Mouse (Mus musculus) ES-Bruce4 (cell line): ENCODE results near the gene Fgr. TPM values are rescaled to one million over a fixed set of nuclear protein-coding genes. Genes with fewer than 3 reads are reported as not detected.

Experiments used
- H3K27ac ChIP-seq: 2 replicates; pipeline ENCODE4 v1.5.1; 2012; ENCODE audit warnings: low read length, inconsistent platforms; ENCODE audit not compliant: insufficient read depth
- H3K27me3 ChIP-seq: 2 replicates; pipeline ENCODE4 v1.6.1; 2012; ENCODE audit warnings: mild to moderate bottlenecking, low read length, inconsistent platforms; ENCODE audit not compliant: control insufficient read depth, poor library complexity, insufficient read depth, severe bottlenecking
- H3K36me3 ChIP-seq: 2 replicates; pipeline ENCODE4 v1.6.1; 2012; ENCODE audit warnings: inconsistent platforms, mild to moderate bottlenecking, low read length, moderate library complexity; ENCODE audit not compliant: control insufficient read depth, poor library complexity, insufficient read depth, severe bottlenecking
- H3K4me1 ChIP-seq: one replicate; pipeline ENCODE4 v1.8.1; 2011; ENCODE audit warnings: low read length; ENCODE audit not compliant: control insufficient read depth, insufficient read depth
- H3K4me3 ChIP-seq: 2 replicates; pipeline ENCODE4 v1.5.1; 2011; ENCODE audit warnings: low read depth, mild to moderate bottlenecking, low read length
- H3K9ac ChIP-seq: 2 replicates; pipeline ENCODE4 v1.6.1; 2012; ENCODE audit warnings: low read depth, mild to moderate bottlenecking, inconsistent platforms; ENCODE audit not compliant: poor library complexity, severe bottlenecking
- H3K9me3 ChIP-seq: replicated peaks from 2 replicates; pipeline ENCODE4 v1.6.1; 2012; ENCODE audit warnings: mild to moderate bottlenecking, low read length, inconsistent platforms; ENCODE audit not compliant: control insufficient read depth, poor library complexity, insufficient read depth, severe bottlenecking
- CTCF ChIP-seq: IDR thresholded peaks from one replicate; pipeline ENCODE4 v1.8.1; 2011; ENCODE audit warnings: low read depth, low read length
- EP300 ChIP-seq: IDR thresholded peaks from 2 replicates; pipeline ENCODE4 v1.6.1; 2011; ENCODE audit warnings: low read depth, low read length; ENCODE audit not compliant: insufficient read depth
- POLR2A ChIP-seq: IDR thresholded peaks from one replicate; pipeline ENCODE4 v1.8.1; 2011; ENCODE audit warnings: low read length; ENCODE audit not compliant: insufficient read depth
- polyA plus RNA-seq: library from polyadenylated mRNA; stranded (reverse); fragments of >200 nt; gene quantifications from 2 replicates; pipeline ENCODE4 v1.2.4, GENCODE M21; 2011; ENCODE audit warnings: low read depth; ENCODE audit not compliant: missing spikeins, insufficient read depth, insufficient read length

The Fgr gene
- polyA plus RNA-seq, 1 experiment: 0.70 TPM

- no peaks in the 10 kb centered on the region for H3K36me3 ChIP-seq
- H3K27ac ChIP-seq: no peak overlapping the region
- H3K27me3 ChIP-seq: no peaks in the 10 kb centered on the region
- H3K9ac ChIP-seq: no peak overlapping the region
- peaks cover 20% of the 10 kb centered on the region for H3K4me1 ChIP-seq
- no peaks in the 10 kb centered on the region for H3K9me3 ChIP-seq
- TF ChIP-seq CTCF (no peak), EP300 (no peak), POLR2A (no peak)
- no peak overlapping the region for H3K4me3 ChIP-seq
Measured at GRCm38 (mm10) chr4:132979186-132979585, 5.3 kb downstream of the Fgr start.

GRCm38 (mm10) chr4:132981621-132982020, 7.7 kb downstream of the Fgr start:
- Histone ChIP-seq H3K9me3 (no peaks in the 10 kb centered on the region), H3K4me1 (peaks cover 15% of the 10 kb centered on the region), H3K4me3 (no peak overlapping the region), H3K27me3 (no peaks in the 10 kb centered on the region), H3K9ac (no peak overlapping the region), H3K27ac (no peak overlapping the region), H3K36me3 (no peaks in the 10 kb centered on the region)
- TF ChIP-seq EP300: no peak
- no peak for TF ChIP-seq CTCF
- no peak for TF ChIP-seq POLR2A

DNA sequence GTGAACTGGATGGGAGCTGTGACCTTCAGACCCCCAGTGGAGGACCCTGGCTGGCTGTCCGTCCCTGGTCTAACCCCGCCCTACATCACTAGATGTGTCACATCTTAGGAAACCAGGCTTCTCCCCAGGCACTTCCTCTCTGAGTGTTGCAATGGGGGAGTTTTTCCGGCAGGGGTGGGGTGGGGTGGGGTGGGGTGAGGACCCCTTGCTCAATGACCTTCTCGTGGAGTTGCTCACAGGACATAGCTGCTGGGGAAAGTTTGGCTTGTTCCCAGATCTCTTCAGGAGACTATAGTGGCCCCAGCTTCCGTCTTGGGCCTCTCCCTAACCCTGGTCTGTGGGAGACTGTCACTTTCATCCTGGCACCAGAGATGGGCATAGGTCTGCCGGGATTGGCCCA, 9.1 kb downstream of the Fgr start:
- Histone ChIP-seq H3K4me3 (no peak overlapping the region), H3K9me3 (no peaks in the 10 kb centered on the region), H3K4me1 (peaks cover 8% of the 10 kb centered on the region), H3K9ac (no peak overlapping the region), H3K36me3 (no peaks in the 10 kb centered on the region), H3K27me3 (no peaks in the 10 kb centered on the region), H3K27ac (peak overlapping the region; percentile 24; the same call in 1 of the 2 replicates)
- TF ChIP-seq POLR2A (no peak), EP300 (0 out of 2 replicates have a peak, but pooled peaks have one; percentile 47)

DNA sequence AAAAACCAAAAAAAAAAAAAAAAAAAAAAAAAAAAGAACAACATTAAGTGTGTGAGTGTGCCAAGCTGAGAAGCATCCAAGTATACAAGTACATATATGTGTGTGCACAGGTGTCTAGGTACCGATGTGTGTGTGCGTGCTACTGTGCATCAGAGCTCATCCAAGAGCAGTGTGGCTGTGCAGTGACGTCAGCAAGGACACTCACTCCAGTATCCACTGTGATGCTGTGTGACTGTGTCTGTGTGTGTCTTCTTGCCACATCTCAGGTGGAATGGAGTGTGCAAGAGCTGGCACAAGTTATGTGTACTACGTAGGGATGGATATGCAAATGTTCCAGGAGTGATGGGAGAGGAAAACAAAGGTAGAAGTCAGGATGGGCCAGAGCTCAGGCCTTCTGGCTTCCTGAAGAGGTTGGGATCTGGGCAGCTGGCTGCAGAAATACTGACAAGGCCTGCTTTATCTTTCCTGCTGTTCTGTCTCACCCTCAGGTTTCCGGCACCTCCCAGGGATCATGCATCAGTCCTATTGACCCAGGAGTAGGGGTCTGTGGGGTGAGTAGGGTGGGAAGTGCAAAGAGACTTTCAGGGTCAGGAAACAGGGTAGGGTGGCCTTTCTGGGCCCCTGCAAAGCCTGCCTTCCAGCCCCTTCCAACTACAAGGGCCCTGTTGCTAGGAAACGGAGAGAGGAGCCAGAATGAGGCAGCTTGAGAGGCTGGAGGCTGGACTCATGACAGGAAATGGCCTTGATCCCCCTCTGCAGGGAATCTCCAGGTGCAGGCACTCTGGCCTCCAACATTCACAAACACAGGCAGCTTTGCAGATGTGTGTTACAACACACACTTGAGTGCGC, 10.0 kb downstream of the Fgr start:
- no peaks in the 10 kb centered on the region for H3K27me3 ChIP-seq
- no peak overlapping the region for H3K9ac ChIP-seq
- H3K36me3 ChIP-seq: no peaks in the 10 kb centered on the region
- peak overlapping the region; percentile 89 for H3K27ac ChIP-seq
- H3K4me3 ChIP-seq: no peak overlapping the region
- H3K4me1 ChIP-seq: peaks cover 8% of the 10 kb centered on the region
- TF ChIP-seq EP300 (peak; percentile 81), POLR2A (no peak), CTCF (no peak)
- no peaks in the 10 kb centered on the region for H3K9me3 ChIP-seq

DNA sequence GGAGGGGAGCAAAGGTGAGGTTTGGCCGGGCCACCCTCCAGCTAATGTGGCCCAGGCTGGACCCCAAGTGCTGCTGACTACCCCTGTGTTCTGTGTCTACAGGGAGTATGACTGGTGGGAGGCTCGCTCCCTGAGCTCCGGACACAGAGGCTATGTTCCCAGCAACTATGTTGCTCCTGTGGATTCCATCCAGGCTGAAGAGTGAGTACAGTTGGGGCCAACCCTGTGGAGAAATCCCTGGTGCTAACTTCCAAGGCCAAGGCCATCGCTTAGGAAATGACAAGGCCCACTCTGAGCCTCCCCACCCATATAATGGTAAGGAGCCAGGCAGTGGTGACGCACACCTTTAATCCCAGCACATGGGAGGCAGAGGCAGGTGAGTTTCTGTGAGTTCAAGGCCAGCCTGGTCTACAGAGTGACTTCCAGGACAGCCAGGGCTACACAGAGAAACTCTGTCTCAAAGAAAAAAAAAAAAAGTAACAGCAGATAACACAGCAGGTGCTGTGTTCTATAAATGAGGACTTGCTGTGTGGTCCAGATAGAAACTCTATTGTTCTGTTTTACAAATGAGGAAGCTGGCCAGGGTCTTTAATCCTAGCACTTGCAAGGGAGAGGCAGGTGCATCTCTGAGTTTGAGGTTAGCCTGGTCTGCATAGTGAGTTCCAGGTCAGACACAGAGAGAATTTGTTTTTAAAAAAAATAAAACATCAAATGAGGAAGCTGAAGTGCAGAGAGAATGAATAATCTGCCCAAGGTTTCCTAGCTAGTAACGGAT, 14.9 kb downstream of the Fgr start:
- no peaks in the 10 kb centered on the region for H3K9me3 ChIP-seq
- H3K27me3 ChIP-seq: no peaks in the 10 kb centered on the region
- no peak overlapping the region for H3K27ac ChIP-seq
- TF ChIP-seq POLR2A (no peak), EP300 (no peak), CTCF (no peak)
- peaks cover 8% of the 10 kb centered on the region for H3K4me1 ChIP-seq
- H3K9ac ChIP-seq: no peak overlapping the region
- H3K36me3 ChIP-seq: no peaks in the 10 kb centered on the region
- no peak overlapping the region for H3K4me3 ChIP-seq

- H3K27ac ChIP-seq: peak overlapping the region; percentile 81
- no peaks in the 10 kb centered on the region for H3K36me3 ChIP-seq
- TF ChIP-seq EP300 (peak; percentile 95), POLR2A (no peak)
- H3K9me3 ChIP-seq: no peaks in the 10 kb centered on the region
- no peak overlapping the region for H3K4me3 ChIP-seq
- H3K27me3 ChIP-seq: no peaks in the 10 kb centered on the region
- H3K4me1 ChIP-seq: peaks cover 11% of the 10 kb centered on the region
- H3K9ac ChIP-seq: peak overlapping the region; percentile 24; the same call in 1 of the 2 replicates
Measured at GRCm38 (mm10) chr4:132993553-132993952, 19.7 kb downstream of the Fgr start.
